Mouse (Mus musculus) adrenal gland, postnatal 25 days (tissue): ENCODE data around the gene Akt2. TPM values are rescaled to one million over a fixed set of nuclear protein-coding genes. Genes with fewer than 3 reads are reported as not detected.
A peak's percentile ranks its signal among the peaks of the same experiment; 100 is the strongest.

ENCODE experiments used
- DNase-seq: peaks from one replicate; pipeline ENCODE4 v3.0.0; 2021; ENCODE audit warnings: mixed read lengths
- total RNA-seq: library from RNA; stranded (reverse); gene quantifications from 2 replicates; pipeline ENCODE4 v1.2.3, GENCODE M21; 2021

Akt2 gene
- total RNA-seq, 1 experiment from 2014 or later = 209 TPM

DNA sequence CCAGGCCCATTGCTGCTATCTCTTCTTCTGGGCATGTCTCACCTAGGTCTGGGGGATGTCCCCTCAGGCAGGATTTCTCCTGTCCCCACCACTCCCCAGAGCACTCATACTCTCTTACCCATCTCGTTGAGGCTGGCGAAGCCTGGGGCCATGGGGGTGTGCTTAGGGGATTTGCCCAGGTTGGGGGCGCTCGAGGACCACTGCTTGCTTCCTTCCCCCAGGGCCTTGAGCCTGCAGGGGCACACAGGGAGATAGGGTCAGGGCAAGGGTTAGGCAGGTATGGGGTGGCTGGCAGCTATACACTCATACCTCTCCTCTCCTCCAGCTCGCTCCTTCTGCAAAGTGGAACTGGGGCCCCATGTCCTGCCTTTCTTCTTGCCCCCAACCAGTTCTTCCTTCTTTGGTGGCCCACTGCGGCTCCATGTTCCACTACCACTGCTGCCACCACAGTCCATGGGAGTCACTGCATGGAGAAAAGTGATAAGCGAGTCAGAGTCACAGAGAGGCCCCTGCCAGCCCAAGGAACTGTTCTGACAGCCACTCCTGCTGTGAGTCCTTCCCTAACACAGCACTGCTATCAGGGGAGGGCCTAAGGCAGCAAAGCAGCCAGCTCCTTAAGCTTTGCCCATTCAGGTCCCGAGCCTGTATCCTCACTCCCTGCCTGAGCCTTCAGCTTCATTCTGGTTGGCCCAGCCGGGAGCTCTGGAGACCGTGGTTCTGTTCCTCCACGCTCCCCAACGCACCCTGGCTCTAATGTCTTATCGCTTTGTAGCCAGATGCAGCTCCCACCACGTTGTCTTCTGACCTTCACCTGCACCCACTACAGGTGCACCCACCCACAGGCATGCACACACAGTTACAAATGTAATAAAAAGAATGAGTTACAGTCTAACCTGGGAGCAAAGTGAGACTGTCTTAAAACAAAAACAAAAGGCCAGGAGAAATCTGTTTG is 67.6 kb downstream of the Akt2 start:
- no peak for DNase-seq

DNA sequence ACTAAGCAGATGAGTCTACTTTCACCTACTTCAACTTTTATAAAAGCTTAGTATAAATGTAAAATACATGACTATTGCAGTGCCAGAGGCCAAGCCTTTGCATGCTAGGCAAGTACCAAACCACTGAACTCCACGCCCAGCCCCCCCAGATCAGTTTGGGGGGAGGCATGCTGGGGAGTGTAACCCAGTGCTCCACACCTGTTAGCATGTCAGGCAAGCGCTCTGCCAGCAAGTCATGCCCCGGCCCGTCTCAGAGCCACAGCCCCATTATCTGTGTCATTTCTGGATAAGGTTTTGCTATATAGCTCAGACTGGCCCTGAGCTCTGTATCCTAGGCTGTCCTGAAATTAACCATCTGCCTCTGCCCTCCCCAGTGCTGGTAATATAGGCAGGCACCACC is 70.7 kb downstream of the Akt2 start:
- DNase-seq = no peak

DNA sequence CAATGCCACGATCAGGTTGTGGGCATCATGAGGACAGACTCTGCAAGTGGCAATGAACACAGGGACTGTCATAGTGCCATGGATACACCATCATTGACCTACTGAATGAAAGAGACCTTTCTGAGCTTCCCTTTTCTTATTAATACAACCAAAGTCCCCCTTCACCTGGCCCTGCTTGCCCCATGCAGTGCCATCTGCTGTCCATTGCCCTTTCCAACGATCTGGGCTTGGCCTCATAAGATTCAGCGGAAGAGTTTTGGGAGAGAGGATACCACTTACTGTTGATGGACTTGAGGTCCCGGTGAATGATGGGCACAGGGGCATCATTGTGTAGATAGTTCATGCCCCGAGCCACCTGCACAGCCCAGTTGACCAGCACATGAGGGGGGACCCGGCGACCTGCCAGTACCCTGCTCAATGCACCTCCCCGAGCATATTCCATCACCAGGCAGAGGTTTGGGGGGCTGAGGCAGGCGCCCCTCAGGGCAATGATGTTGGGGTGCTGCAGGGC is 81.8 kb downstream of the Akt2 start:
- DNase-seq = no peak

DNA sequence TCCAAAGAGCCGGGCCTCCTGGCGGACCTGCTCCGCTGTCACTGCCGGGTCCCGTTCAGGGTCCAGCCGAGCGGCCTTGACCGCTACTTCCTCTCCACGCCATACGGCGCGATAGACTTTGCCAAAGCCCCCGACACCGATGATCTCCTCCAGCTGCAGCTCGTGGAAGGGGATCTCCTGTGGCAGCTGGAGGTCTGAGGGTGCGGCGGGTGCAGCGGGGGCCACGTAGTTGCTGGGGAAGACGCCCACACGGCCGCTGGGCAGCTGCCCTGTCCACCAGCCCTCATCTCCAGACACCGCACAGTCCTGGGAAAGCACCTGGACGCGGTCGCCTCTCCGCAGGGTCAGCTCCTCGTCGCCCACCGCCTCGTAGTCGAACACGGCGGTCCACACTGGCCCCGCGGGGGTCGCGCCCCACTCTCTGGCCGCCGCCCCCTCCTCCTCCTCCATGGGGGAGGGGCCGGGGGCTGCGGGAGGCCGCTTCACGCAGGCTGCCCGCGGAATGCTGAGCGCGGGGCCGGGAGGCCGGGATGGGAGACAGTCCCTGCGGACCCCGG is 82.3 kb downstream of the Akt2 start:
- DNase-seq = peak; percentile 18

DNA sequence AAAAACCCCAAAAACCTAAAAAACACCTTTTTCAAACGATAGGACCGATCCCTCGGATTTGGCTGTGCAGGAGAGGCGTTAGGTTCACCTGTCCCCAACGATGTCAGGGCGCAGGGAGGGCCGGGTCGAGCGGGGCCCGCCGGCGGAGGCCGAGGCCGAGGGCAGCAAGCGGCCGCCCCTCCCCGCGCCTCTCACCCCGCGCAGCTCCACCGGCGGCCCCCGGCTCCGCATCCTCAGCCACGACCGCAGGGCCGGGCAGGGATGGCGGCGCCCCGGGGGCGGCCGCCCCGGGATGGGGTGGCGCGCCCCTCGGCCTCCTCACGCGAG is 82.8 kb downstream of the Akt2 start:
- no peak for DNase-seq

GRCm38 (mm10) chr7:27674522-27675221 is 83.3 kb downstream of the Akt2 start, which contains the start of gene Map3k10:
TSS of gene Map3k10 (minus strand) at chr7:27674598.
- DNase-seq = peak; percentile 91

DNA sequence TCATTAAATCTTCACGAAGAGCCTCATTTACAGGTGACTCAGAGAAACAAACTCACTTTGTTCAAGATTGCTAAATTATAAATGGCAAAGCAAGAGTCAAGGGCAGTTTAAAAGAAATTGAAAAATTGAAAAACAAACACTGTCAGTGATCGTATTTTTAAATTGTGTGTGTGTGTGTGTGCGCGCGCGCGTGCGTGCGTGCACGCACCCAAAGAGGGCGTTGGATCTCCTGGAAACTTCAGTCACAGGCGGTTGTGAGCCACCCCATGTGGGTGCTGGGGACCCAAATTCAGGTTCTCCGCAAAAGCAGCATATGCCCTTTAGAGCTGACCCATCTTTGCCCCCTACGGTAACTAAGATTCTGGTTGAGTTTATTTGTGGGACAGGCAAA is 83.9 kb downstream of the Akt2 start:
- DNase-seq = no peak

GRCm38 (mm10) chr7:27683218-27683617 is 91.9 kb downstream of the Akt2 start:
- DNase-seq = no peak

- DNase-seq = no peak
Observed at GRCm38 (mm10) chr7:27685220-27685619, 93.9 kb downstream of the Akt2 start.

DNA sequence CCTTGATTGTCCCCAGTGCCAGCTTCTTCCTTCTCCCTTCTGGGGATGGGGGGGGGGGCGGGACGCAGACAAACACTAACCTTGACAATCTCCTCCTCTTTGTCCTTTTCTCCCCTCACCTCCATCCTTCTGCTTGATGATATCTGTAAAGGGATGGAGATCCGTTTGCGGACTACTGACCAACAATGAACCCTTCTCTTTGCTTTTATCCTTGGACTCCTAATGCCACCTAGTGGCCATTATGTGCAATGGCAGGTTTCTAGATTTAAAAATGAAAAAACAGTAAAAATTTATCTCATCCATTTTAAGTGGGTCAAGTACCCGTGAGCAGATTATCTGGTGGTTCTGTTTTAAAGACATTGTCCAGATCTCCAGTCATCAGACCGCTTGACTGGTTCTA is 94.3 kb downstream of the Akt2 start:
- DNase-seq = no peak

DNA sequence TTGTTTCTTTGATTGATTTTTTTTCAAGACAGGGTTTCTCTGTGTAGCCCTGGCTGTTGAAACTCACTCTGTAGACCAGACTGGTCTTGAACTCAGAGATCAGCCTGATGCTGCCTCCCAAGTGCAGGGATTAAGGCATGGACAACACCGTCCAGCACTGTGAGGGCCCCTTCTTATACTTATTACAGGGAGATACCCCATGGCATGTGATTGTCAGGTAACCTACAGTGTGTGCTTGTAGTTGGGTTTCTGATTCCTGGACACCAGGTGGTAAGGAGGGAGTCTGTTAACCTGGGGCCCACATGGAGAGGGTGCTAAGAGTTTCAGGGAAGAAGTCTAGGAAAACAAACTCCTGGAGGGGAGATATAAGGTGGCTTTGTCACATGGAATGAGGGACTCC is 95.7 kb downstream of the Akt2 start:
- DNase-seq = no peak

- DNase-seq = no peak
Observed at GRCm38 (mm10) chr7:27687836-27688235, 96.5 kb downstream of the Akt2 start.

GRCm38 (mm10) chr7:27688246-27688788 is 97.0 kb downstream of the Akt2 start:
- DNase-seq = no peak

DNA sequence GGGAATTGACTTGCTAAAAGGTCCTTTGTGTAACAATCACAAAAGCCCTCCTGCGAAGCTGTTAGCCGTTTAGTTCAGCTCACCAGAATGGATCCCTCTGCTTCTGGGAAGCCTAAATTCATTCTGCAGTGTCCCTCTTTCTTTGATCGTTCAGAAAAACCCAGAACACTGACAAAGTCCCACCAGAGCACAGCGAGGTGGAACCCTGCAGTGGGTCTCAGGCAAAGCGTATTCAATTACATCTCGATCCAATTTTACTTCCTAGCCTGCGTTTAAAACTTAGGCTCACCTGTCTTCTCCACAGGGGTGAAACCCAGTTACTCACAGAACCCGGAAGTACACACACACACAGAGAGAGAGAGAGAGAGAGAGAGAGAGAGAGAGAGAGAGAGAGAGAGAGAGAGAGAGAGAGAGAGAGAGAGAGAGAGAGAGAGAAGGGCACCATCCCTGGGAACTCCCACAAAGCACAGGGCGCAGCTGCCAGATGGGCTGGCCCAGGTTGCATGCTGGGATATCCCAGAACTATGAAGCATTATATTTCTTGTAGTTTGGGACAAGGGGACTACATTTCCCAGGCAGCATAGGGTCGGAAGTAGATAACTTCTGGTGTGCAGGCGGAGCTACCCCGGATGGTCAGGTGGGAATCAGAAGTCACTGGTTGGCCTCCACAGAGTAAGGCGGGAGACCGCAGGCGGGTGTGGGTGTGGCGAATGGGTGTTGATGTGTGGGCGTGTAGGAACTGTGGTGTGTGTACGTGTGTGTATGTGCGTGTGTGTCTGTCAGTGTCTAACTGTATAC is 97.7 kb downstream of the Akt2 start, which contains the start of gene Zfp607b:
Gene Zfp607b (plus strand): TSS at position 526 of the 798 bp plus-strand sequence.
- DNase-seq = peak; percentile 86

Other genes with a start within 250 kb of the Akt2 start
- 23.3 and 28.6 TPM in 2 replicates for gene Shkbp1, start 235.5 kb upstream of the Akt2 start, total RNA-seq
- 0.91 TPM in 1 of 2 replicates, not detected in the other for gene Gm20479, start 234.1 kb upstream of the Akt2 start, total RNA-seq
- gene Sptbn4, start 143.9 kb upstream of the Akt2 start, total RNA-seq = 0.62 and 2.1 TPM in 2 replicates
- 51.7 and 52.7 TPM in 2 replicates for gene Blvrb, start 143.6 kb upstream of the Akt2 start, total RNA-seq
- gene Sertad3, start 117.8 kb upstream of the Akt2 start, total RNA-seq = 18.5 and 19.6 TPM in 2 replicates
- gene Sertad1, start 104.6 kb upstream of the Akt2 start, total RNA-seq = 24.1 and 26.7 TPM in 2 replicates
- 2.6 and 2.7 TPM in 2 replicates for gene Prx, start 92.2 kb upstream of the Akt2 start, total RNA-seq
- gene Hipk4, start 68.3 kb upstream of the Akt2 start, total RNA-seq = 0.88 TPM in 1 of 2 replicates, not detected in the other
- 108 and 114 TPM in 2 replicates for gene Pld3, start 38.3 kb upstream of the Akt2 start, total RNA-seq
- 16.9 and 18.0 TPM in 2 replicates for gene 2310022A10Rik, start 38.3 kb upstream of the Akt2 start, total RNA-seq
- gene Ttc9b, start 62.4 kb downstream of the Akt2 start, total RNA-seq = not detected in 2 replicates
- gene Map3k10, start 83.0 kb downstream of the Akt2 start, total RNA-seq = 27.2 and 30.2 TPM in 2 replicates
- 0.81 and 1.3 TPM in 2 replicates for gene Zfp607b, start 97.8 kb downstream of the Akt2 start, total RNA-seq
- 16.5 and 18.6 TPM in 2 replicates for gene Zfp60, start 139.8 kb downstream of the Akt2 start, total RNA-seq
- 6.0 and 10.8 TPM in 2 replicates for gene Zfp626, start 215.6 kb downstream of the Akt2 start, total RNA-seq
- gene Zfp59, start 247.1 kb downstream of the Akt2 start, total RNA-seq = 4.2 TPM in 2 replicates